Mouse (Mus musculus): Measurements from ENCODE around the gene Slc7a1. TPM values are rescaled to one million over a fixed set of nuclear protein-coding genes. Genes with fewer than 3 reads are reported as not detected.

The Slc7a1 gene
- 4.0 TPM for polyA plus RNA-seq (2014; fragmentation: Illumina TruSeq; extraction: RNeasy Lipid Tissue Mini Kit (QIAGEN cat#74804); ENCODE audit: low read depth, low replicate concordance)

DNA sequence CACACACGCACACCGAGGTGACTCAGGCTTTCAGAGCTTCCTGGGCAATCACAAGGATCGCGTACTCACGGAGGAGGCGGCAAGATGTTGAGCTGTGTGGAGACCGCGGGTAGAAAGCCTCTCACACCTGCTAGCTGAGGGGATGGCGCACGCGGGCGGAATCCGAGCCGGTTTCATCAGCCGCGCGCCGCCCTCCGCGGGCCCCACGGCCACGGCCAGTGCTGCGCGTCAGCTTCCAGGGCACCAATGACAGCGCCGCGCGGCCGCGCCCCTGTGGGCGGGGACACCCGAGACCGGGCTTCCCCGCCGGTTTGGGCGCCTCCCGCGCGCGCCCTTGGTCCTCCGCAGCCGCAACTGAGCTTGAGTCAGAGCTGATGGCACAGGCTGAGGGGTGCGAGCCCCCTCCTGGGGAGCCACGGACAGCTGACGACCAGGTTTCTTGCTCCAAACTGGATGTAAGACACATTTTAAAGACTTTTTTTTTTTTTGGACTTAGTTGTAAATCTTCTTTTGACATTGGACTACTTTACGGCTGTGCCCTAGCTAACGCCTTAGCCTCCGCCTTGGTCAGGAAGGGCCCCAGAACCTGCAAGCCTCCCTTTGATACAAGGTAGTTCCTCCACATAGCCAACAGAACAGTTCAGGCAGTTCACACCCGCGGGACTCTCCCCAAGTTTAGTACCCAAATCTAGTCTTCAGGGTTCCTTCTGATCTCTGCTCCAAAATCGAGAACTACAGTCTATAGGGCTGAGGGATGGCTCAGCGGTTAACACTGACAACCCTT, at the start of gene Slc7a1:
Gene Slc7a1, minus strand, starts transcription at position 245 of the 784 bp plus-strand sequence.

Other genes with a start within 250 kb of the Slc7a1 start
- gene Ubl3, start 152.9 kb upstream of the Slc7a1 start, polyA plus RNA-seq (2014; fragmentation: Illumina TruSeq; extraction: RNeasy Lipid Tissue Mini Kit (QIAGEN cat#74804); ENCODE audit: low read depth, low replicate concordance), result 117 TPM

All from kidney, adult 10 weeks (tissue).